Mouse (Mus musculus): ENCODE results near the gene Mrpl27.
"Not testable (repeated sequence)": the region's sequence is repeated elsewhere in the genome, so short reads cannot be mapped to it uniquely, and the experiment has no call there.

Mrpl27 gene

GRCm38 (mm10) chr11:94634431-94634830 is 19.1 kb upstream of the Mrpl27 start:
- Histone ChIP-seq H3K27me3 (ENCODE audit: control insufficient read depth, insufficient read depth, low read length, poor library complexity, severe bottlenecking) (no peaks in the 10 kb centered on the region), H3K36me3 (ENCODE audit: control insufficient read depth, insufficient read depth, low read length, poor library complexity, severe bottlenecking) (peaks cover 19% of the 10 kb centered on the region)
- no peak for DNase-seq (ENCODE audit: low read depth, low spot score)

- H3K27me3 ChIP-seq (ENCODE audit: control insufficient read depth, insufficient read depth, low read length, poor library complexity, severe bottlenecking): no peaks in the 10 kb centered on the region
- DNase-seq (ENCODE audit: low read depth, low spot score): no peak
- peaks cover 3% of the 10 kb centered on the region; the same call in 1 of the 2 replicates for H3K36me3 ChIP-seq (ENCODE audit: control insufficient read depth, insufficient read depth, low read length, poor library complexity, severe bottlenecking)
Observed at GRCm38 (mm10) chr11:94644461-94645219, 8.9 kb upstream of the Mrpl27 start.

DNA sequence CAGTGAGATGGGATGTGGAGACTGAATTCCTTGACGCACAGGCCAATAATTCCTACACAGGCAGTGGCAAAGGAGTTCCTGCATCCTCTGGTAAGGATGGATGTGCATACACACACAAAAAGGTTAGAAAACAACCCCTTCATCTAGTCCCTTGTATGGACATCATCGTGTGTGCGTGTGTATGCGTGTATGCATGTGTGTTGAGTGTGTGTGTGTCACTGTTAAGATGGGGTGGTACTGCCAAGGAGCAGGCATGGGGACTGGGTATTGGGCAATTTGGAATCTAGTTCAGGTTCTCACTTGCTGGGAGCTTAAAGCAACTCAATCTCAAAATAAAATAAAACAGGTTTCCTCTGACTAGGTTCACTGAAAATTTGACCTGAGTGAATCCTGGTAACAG is 7.1 kb upstream of the Mrpl27 start:
- H3K27me3 ChIP-seq (ENCODE audit: control insufficient read depth, insufficient read depth, low read length, poor library complexity, severe bottlenecking): no peaks in the 10 kb centered on the region
- DNase-seq (ENCODE audit: low read depth, low spot score): no peak

GRCm38 (mm10) chr11:94651241-94651640 is 2.3 kb upstream of the Mrpl27 start:
- DNase-seq (ENCODE audit: low read depth, low spot score); H3K27me3 ChIP-seq (ENCODE audit: control insufficient read depth, insufficient read depth, low read length, poor library complexity, severe bottlenecking); H3K36me3 ChIP-seq (ENCODE audit: control insufficient read depth, insufficient read depth, low read length, poor library complexity, severe bottlenecking): not testable (repeated sequence)

More for the DNA sequence above, 7.1 kb upstream of the Mrpl27 start:
- H3K36me3 ChIP-seq (ENCODE audit: control insufficient read depth, insufficient read depth, low read length, poor library complexity, severe bottlenecking): no peaks in the 10 kb centered on the region

DNA sequence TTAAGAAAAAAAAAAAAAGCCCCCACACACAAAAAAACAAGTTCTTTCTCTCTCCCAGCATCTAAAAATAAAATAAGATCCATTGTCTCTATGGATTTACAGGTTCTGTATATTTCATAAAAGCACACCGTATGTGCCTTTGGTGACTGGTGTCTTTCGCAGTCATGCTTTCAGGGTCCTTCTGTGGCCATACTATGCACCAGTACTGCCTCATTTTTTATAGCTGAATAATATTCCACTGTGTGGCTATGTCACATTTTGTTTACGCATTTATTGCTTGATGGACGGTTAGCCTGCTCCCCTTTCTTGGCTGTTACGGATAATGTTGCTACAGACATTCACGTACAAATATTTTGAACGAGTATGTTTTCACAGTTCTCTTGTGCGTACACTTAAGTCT is 594 bp upstream of the Mrpl27 start:
- Histone ChIP-seq H3K36me3 (ENCODE audit: control insufficient read depth, insufficient read depth, low read length, poor library complexity, severe bottlenecking) (no peaks in the 10 kb centered on the region; the same call in 1 of the 2 replicates), H3K27me3 (ENCODE audit: control insufficient read depth, insufficient read depth, low read length, poor library complexity, severe bottlenecking) (no peaks in the 10 kb centered on the region)
- DNase-seq (ENCODE audit: low read depth, low spot score): no peak

DNA sequence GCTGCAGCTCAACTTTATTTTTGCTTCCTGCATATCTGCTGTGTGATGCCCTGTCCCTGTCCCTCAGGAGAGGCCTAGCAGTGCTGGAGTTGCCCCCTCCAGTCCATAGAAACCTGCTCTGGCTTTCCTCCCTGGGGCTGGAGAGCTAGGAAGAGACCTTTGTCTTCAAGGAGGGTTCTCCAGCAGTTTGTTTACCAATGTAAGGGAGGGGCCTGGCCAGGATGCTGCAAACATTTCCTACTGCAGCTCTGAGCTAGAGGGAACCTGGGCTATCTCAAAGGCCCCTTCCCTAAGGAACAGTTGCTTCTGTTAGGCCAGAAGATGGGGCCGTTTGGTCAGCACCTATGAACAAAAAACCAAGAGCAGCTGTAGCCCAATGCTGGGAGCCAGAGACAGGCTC is 7.8 kb downstream of the Mrpl27 start:
- no peak for DNase-seq (ENCODE audit: low read depth, low spot score)
- Histone ChIP-seq H3K27me3 (ENCODE audit: control insufficient read depth, insufficient read depth, low read length, poor library complexity, severe bottlenecking) (no peaks in the 10 kb centered on the region), H3K36me3 (ENCODE audit: control insufficient read depth, insufficient read depth, low read length, poor library complexity, severe bottlenecking) (no peaks in the 10 kb centered on the region; the same call in none of the 2 replicates)

DNA sequence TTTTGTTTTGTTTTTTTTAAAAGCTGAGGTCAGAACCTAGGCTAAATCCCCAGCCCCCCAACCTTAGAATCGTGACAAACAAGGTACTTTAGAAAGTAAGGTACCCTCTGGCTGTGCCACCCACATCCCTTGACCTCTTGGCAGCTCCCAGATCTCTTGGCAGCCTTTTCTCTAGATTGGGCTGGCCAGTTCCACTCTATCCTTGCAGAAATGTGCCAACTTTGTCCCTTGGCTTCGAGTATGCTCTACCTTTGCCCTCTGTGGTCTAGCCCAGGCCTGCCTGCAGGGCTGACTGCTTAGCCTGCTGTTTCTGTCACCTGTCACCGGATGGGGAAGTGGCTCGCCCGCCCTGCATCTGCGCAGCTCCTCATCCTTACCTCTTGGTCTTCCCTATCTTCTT is 11.7 kb downstream of the Mrpl27 start:
- peaks cover 6% of the 10 kb centered on the region for H3K36me3 ChIP-seq (ENCODE audit: control insufficient read depth, insufficient read depth, low read length, poor library complexity, severe bottlenecking)
- H3K27me3 ChIP-seq (ENCODE audit: control insufficient read depth, insufficient read depth, low read length, poor library complexity, severe bottlenecking): no peaks in the 10 kb centered on the region
- no peak for DNase-seq (ENCODE audit: low read depth, low spot score)

- Histone ChIP-seq H3K27me3 (ENCODE audit: control insufficient read depth, insufficient read depth, low read length, poor library complexity, severe bottlenecking) (no peaks in the 10 kb centered on the region), H3K36me3 (ENCODE audit: control insufficient read depth, insufficient read depth, low read length, poor library complexity, severe bottlenecking) (0 out of 2 replicates have a peak, but pooled peaks cover 3% of the 10 kb centered on the region)
- no peak for DNase-seq (ENCODE audit: low read depth, low spot score)
Observed at GRCm38 (mm10) chr11:94674984-94675383, 21.4 kb downstream of the Mrpl27 start.

DNA sequence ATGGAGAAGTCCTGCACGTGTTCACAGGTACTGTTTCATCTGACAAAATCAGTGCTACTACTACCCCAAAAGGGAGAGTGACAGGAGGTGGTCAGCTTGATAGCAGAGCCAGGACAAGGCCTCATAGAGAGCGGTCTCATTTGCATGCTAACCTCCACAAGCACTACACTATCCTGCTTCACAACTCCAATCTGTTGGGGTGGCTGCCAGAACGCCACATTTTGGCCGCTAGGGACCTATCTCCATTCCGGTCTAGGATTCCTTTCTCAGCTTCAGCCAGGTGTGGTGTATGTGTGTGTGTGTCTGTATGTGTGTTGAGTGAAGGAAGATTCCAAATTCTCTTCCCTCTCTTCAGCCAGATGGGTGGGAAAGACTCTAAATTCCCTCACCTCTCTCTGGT is 21.9 kb downstream of the Mrpl27 start:
- Histone ChIP-seq H3K27me3 (ENCODE audit: control insufficient read depth, insufficient read depth, low read length, poor library complexity, severe bottlenecking) (no peaks in the 10 kb centered on the region), H3K36me3 (ENCODE audit: control insufficient read depth, insufficient read depth, low read length, poor library complexity, severe bottlenecking) (no peaks in the 10 kb centered on the region)
- no peak for DNase-seq (ENCODE audit: low read depth, low spot score)

DNA sequence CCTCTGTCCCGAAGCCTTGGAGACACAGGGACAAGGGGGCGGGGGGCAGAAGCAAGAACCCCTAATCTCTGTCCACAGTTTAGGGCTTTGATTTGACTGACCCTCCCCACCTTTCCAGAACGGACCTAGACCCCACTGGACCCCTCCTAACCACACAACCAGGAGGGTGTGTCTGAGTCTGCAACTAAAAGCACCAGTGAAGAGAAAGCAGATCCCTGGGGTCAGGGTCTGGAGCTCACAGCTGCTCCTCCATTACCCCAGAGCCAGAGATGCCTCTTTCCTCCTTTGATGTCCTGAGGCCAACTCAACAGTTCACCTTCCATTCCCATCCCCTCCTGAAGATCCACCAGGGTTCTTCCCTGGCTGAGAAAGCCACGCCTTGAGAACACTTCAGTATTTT is 22.7 kb downstream of the Mrpl27 start:
- no peaks in the 10 kb centered on the region for H3K27me3 ChIP-seq (ENCODE audit: control insufficient read depth, insufficient read depth, low read length, poor library complexity, severe bottlenecking)
- no peak for DNase-seq (ENCODE audit: low read depth, low spot score)

GRCm38 (mm10) chr11:94676754-94677606 is 23.4 kb downstream of the Mrpl27 start, which contains the start of gene Xylt2:
Gene Xylt2 (minus strand): TSS chr11:94677515.
- H3K36me3 ChIP-seq (ENCODE audit: control insufficient read depth, insufficient read depth, low read length, poor library complexity, severe bottlenecking): no peaks in the 10 kb centered on the region
- H3K27me3 ChIP-seq (ENCODE audit: control insufficient read depth, insufficient read depth, low read length, poor library complexity, severe bottlenecking): no peaks in the 10 kb centered on the region
- DNase-seq (ENCODE audit: low read depth, low spot score): peak; percentile 91

More for the DNA sequence above, 22.7 kb downstream of the Mrpl27 start:
- H3K36me3 ChIP-seq (ENCODE audit: control insufficient read depth, insufficient read depth, low read length, poor library complexity, severe bottlenecking): no peaks in the 10 kb centered on the region

GRCm38 (mm10) chr11:94677607-94678145 is 24.1 kb downstream of the Mrpl27 start:
- DNase-seq (ENCODE audit: low read depth, low spot score): no peak
- Histone ChIP-seq H3K36me3 (ENCODE audit: control insufficient read depth, insufficient read depth, low read length, poor library complexity, severe bottlenecking) (no peaks in the 10 kb centered on the region), H3K27me3 (ENCODE audit: control insufficient read depth, insufficient read depth, low read length, poor library complexity, severe bottlenecking) (no peaks in the 10 kb centered on the region)

GRCm38 (mm10) chr11:94680639-94681038 is 27.1 kb downstream of the Mrpl27 start:
- no peaks in the 10 kb centered on the region for H3K27me3 ChIP-seq (ENCODE audit: control insufficient read depth, insufficient read depth, low read length, poor library complexity, severe bottlenecking)
- DNase-seq (ENCODE audit: low read depth, low spot score): no peak

DNA sequence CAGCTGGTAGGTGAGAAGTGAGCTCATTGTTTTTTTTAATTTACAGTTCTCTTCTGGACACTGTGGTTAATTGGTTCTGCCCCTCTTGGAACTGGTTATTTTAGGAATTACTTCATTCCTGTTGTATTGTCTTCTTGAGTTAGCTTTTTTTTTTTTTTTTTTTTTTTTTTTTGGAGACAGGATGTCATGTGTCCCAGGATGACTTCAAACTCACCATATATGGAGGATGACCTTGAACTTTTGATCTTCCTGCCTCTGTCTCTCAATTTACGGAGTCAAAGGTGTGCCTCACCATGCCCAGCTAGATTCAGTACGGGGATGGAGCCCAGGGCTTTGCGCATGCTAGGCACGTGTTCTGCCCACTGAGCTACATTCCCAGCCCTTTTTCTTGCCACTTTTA is 28.1 kb downstream of the Mrpl27 start:
- no peaks in the 10 kb centered on the region for H3K36me3 ChIP-seq (ENCODE audit: control insufficient read depth, insufficient read depth, low read length, poor library complexity, severe bottlenecking)
- no peaks in the 10 kb centered on the region for H3K27me3 ChIP-seq (ENCODE audit: control insufficient read depth, insufficient read depth, low read length, poor library complexity, severe bottlenecking)
- DNase-seq (ENCODE audit: low read depth, low spot score): no peak

More at GRCm38 (mm10) chr11:94680639-94681038, 27.1 kb downstream of the Mrpl27 start:
- H3K36me3 ChIP-seq (ENCODE audit: control insufficient read depth, insufficient read depth, low read length, poor library complexity, severe bottlenecking): no peaks in the 10 kb centered on the region

GRCm38 (mm10) chr11:94682427-94682826 is 28.9 kb downstream of the Mrpl27 start:
- Histone ChIP-seq H3K27me3 (ENCODE audit: control insufficient read depth, insufficient read depth, low read length, poor library complexity, severe bottlenecking) (no peaks in the 10 kb centered on the region), H3K36me3 (ENCODE audit: control insufficient read depth, insufficient read depth, low read length, poor library complexity, severe bottlenecking) (no peaks in the 10 kb centered on the region)
- no peak for DNase-seq (ENCODE audit: low read depth, low spot score)
